Mouse (Mus musculus) stomach, embryonic 15.5 days (tissue): ENCODE measurements around the gene Trim16. TPM values are rescaled to one million over a fixed set of nuclear protein-coding genes. Genes with fewer than 3 reads are reported as not detected.
A peak's percentile ranks its signal among the peaks of the same experiment; 100 is the strongest.

Experiments
- ATAC-seq: fragments of 200-750 bp; cut with Nextera tagmentation; 2 replicates; pipeline ENCODE4 v1.8.0; 2017; ENCODE audit warnings: low read depth, moderate number of reproducible peaks, moderate TSS enrichment; ENCODE audit not compliant: insufficient read depth, low FRiP score
- H3K27ac ChIP-seq: fragments of 300-500 bp; sonication (generic); 2 replicates; pipeline ENCODE4 v1.5.1; 2015; ENCODE audit warnings: mild to moderate bottlenecking, inconsistent platforms
- H3K27me3 ChIP-seq: fragments of 300-500 bp; sonication (generic); replicated peaks from 2 replicates; pipeline ENCODE4 v1.6.1; 2015; ENCODE audit warnings: inconsistent platforms
- H3K36me3 ChIP-seq: fragments of 300-500 bp; sonication (generic); 2 replicates; pipeline ENCODE4 v1.6.1; 2015; ENCODE audit warnings: inconsistent platforms
- H3K4me1 ChIP-seq: fragments of 300-500 bp; sonication (generic); 2 replicates; pipeline ENCODE4 v1.6.1; 2015; ENCODE audit warnings: inconsistent platforms
- H3K4me2 ChIP-seq: fragments of 300-500 bp; sonication (generic); 2 replicates; pipeline ENCODE4 v1.6.1; 2015; ENCODE audit warnings: mild to moderate bottlenecking, inconsistent platforms
- H3K4me3 ChIP-seq: fragments of 300-500 bp; sonication (generic); replicated peaks from 2 replicates; pipeline ENCODE4 v1.5.1; 2015; ENCODE audit warnings: inconsistent platforms
- H3K9ac ChIP-seq: fragments of 300-500 bp; sonication (generic); 2 replicates; pipeline ENCODE4 v1.6.1; 2015; ENCODE audit warnings: inconsistent platforms
- H3K9me3 ChIP-seq: fragments of 300-500 bp; sonication (generic); 2 replicates; pipeline ENCODE4 v1.6.1; 2016; ENCODE audit warnings: inconsistent platforms
- WGBS: fragments of 180-500 bp; shearing (Covaris S2); methylation state at CpG from one replicate; pipeline ENCODE4 v1.1.7; 2015; 5-methylcytosine and 5-hydroxymethylcytosine counted together
- polyA plus RNA-seq: library from polyadenylated mRNA; unstranded; fragments of >200 nt; fragmentation: Nextera tagmentation; extraction: Ambion mirVana; gene quantifications from 2 replicates; pipeline ENCODE4 v1.2.1, GENCODE M21; 2015

Trim16 gene
- polyA plus RNA-seq, 1 experiment from 2014 or later: 15.6 TPM

DNA sequence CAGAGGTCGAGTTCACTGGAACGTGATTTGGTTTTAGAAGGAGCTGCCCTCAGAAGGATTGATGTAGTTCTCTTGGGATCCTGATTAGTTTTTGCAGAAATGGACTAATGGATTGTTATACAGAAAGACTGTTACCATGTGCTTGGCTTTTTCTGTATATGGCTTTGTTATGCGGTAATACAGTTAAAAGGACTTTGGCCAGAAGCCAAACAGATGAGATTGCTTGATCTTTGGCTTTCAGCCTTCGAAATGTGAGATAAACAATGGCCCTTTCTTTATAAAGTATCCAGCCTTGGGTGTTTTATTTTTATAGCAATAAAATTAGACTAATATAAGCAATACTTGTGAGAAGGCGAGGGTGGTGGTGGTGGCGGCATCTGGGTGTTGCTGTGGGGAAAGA is 3.4 kb upstream of the Trim16 start:
- Histone ChIP-seq H3K9me3 (no peaks in the 10 kb centered on the region), H3K27me3 (no peaks in the 10 kb centered on the region), H3K9ac (no peak overlapping the region), H3K36me3 (no peaks in the 10 kb centered on the region), H3K4me2 (no peak overlapping the region), H3K27ac (no peak overlapping the region), H3K4me3 (no peak overlapping the region), H3K4me1 (peaks cover 18% of the 10 kb centered on the region; the same call in 1 of the 2 replicates)
- no peak for ATAC-seq
- WGBS: 30% methylated on average over 6 of the region's 6 CpGs

DNA sequence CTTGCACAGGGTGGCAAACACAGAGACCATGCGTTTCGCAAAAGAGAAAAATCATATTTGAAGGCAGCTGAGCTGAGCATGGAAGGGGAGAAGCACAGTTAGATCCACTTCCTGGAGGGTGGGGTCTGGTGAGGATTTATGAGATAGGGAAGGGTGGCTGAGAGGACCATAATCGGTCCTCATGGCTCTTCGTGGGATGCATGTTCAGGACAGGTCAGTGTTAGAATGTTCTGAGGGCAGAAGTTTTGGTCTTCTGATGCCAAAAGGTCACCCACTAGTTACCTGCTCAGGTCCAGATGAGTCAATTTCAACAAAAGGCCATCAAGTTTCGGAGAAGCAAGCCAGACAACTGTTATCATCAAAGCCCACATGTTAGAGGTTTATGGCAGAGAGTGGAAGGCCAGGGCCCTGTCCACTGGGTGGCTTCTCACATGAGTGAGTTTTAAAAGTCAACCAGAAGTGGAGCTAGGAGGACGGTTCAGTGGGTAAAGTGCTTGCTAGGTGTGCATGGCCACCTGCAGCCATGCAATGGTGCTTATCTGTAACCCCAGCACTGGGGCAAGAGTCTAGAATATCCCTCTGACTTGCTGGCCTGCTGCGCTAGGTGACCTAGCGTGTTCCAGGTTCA is 858 bp upstream of the Trim16 start:
- H3K27ac ChIP-seq: no peak overlapping the region
- H3K27me3 ChIP-seq: no peaks in the 10 kb centered on the region
- ATAC-seq: no peak
- no peaks in the 10 kb centered on the region for H3K9me3 ChIP-seq
- no peak overlapping the region for H3K4me2 ChIP-seq
- no peaks in the 10 kb centered on the region for H3K36me3 ChIP-seq
- no peak overlapping the region for H3K4me3 ChIP-seq
- peaks cover 18% of the 10 kb centered on the region; the same call in 1 of the 2 replicates for H3K4me1 ChIP-seq
- no peak overlapping the region for H3K9ac ChIP-seq
- WGBS: 85% methylated on average over 8 of the region's 8 CpGs

DNA sequence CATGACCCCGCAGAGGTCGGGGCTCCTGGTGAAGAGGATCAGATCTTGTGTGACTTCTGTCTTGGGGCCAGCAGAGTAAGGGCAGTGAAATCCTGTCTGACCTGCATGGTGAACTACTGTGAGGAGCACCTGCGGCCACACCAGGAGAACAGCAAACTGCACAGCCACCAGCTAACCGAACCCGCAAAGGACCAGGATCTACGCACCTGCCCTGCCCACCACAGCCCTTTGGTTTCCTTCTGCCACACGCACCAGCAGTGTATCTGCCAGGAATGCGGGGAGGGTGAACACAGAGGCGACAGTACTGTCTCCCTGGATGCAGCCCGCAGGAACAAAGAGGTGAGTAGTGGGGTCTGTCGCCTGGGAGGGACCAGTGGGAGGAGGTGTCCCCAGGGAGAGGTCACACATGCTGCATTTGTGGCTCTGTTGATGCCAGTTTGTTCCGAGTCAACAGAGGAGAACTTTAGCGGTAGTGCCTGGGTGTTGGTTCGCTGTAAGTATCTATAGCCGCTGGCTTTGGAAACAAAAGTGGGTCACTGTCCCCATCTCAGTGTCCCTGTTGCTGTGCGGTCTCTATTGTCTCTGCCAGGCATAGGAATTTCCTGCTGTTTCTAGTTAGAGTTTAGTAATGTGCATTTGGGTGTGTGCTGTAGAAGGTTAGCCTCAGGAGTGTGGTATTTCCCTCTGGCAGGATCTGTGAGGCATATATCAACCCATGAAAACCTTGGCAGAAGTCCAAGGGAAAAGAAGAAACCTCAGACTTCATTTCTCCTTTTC is 818 bp downstream of the Trim16 start:
- H3K4me1 ChIP-seq: peaks cover 22% of the 10 kb centered on the region; the same call in 1 of the 2 replicates
- H3K27ac ChIP-seq: peak overlapping the region; percentile 90
- 7% methylated on average over 16 of the region's 16 CpGs for WGBS
- H3K9me3 ChIP-seq: no peaks in the 10 kb centered on the region
- peak overlapping the region; percentile 56 for H3K4me3 ChIP-seq
- peak overlapping the region; percentile 80 for H3K4me2 ChIP-seq
- no peaks in the 10 kb centered on the region for H3K27me3 ChIP-seq
- peak; percentile 27; the same call in 1 of the 2 replicates for ATAC-seq
- peak overlapping the region; percentile 44 for H3K9ac ChIP-seq
- H3K36me3 ChIP-seq: no peaks in the 10 kb centered on the region

DNA sequence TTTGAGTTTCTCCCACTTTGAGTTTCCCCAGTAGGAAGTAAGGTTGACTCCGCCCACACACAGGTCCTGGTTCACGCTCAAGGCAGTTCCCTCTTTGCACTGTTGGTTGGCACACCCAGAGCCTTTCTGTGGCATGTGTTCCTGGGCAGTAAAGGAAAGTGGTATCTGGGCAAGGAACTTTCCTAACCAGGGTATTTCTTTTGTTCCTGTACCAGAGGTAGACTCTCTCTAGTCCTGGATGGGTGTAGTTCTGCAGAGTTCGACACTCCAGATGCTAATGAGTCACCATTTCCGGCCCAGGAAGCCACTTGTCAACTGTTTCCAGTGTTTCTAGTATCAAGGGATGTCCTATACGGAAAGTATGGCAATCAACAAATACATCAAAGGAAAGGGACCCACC is 1.9 kb downstream of the Trim16 start:
- Histone ChIP-seq H3K27me3 (no peaks in the 10 kb centered on the region), H3K4me3 (peak overlapping the region; percentile 31), H3K4me2 (peak overlapping the region; percentile 49), H3K9ac (no peak overlapping the region), H3K27ac (peak overlapping the region; percentile 61; the same call in 1 of the 2 replicates), H3K36me3 (no peaks in the 10 kb centered on the region), H3K4me1 (peaks cover 22% of the 10 kb centered on the region; the same call in 1 of the 2 replicates), H3K9me3 (no peaks in the 10 kb centered on the region)
- WGBS: 54% methylated on average over 5 of the region's 5 CpGs
- no peak for ATAC-seq

DNA sequence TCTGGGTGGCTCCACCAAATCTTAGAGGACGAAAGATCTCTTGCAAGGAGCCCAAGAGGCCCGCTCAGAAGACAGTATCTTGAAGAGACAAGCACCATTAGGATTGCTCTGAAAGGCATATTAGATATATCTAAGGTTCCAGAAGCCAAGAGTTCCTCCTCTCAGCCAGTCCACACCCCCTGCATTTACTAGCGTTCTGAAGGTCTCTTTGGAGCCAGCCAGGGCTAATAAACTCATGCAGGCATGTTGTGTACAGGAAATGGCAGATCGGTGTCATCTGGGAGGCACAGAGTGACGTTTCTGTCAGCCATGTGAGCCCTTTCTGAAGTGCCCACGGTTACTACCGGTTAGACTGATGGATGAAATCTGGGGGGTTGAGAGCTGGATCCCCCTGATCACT is 4.2 kb downstream of the Trim16 start:
- Histone ChIP-seq H3K4me1 (peaks cover 22% of the 10 kb centered on the region; the same call in 1 of the 2 replicates), H3K9me3 (no peaks in the 10 kb centered on the region)

DNA sequence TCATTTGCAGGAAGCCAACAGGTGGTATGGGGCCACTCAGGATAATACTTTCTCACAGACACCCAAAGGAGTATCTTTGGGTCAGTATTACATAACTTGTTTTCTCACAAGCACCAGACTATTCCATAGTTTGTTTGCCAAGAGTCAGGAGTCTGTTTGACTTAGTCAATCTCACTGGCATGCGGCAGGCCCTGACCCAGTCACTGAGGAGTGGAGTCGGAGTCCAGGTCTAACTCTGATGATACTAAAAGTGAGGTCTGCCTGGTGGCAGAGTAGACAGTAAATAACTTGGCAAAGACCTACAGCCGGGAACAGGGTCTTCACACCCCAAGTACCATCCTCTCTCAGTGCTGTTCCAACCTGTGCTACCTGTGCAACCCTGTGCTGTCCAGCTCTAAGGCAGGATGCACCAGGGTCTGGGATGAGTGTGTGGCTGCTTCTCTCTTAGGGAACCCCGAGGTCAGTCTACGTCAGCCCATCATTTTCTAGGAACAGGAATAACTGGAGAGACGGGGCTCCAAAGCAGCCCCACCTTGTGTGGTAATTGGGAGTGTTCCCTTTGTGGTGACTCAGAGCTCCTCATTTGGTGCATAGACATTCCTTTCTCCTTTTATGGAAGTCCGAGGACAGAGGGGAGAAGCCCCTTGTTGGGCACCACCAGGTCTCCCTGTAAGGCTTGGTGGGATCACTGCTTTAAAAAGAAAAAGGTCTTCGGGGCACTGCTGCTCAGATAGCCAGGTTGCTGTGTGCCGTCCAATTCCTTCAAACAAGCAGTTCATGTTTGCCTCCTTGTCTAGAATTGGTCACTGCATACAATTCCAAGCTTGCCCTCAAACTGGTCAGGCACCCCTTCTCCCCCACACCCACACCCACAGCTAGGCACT is 5.4 kb downstream of the Trim16 start:
- H3K4me1 ChIP-seq: peaks cover 19% of the 10 kb centered on the region; the same call in 1 of the 2 replicates
- H3K36me3 ChIP-seq: no peaks in the 10 kb centered on the region
- no peak overlapping the region for H3K4me3 ChIP-seq
- H3K9me3 ChIP-seq: no peaks in the 10 kb centered on the region
- H3K27ac ChIP-seq: peak overlapping the region; percentile 71
- no peak overlapping the region for H3K9ac ChIP-seq
- 75% methylated on average over 9 of the region's 9 CpGs for WGBS
- ATAC-seq: no peak
- H3K4me2 ChIP-seq: no peak overlapping the region
- no peaks in the 10 kb centered on the region for H3K27me3 ChIP-seq

More for the DNA sequence above, 4.2 kb downstream of the Trim16 start:
- Histone ChIP-seq H3K9ac (no peak overlapping the region), H3K4me2 (no peak overlapping the region), H3K27me3 (no peaks in the 10 kb centered on the region), H3K27ac (no peak overlapping the region), H3K4me3 (no peak overlapping the region), H3K36me3 (no peaks in the 10 kb centered on the region)
- 54% methylated on average over 7 of the region's 7 CpGs for WGBS
- no peak for ATAC-seq

DNA sequence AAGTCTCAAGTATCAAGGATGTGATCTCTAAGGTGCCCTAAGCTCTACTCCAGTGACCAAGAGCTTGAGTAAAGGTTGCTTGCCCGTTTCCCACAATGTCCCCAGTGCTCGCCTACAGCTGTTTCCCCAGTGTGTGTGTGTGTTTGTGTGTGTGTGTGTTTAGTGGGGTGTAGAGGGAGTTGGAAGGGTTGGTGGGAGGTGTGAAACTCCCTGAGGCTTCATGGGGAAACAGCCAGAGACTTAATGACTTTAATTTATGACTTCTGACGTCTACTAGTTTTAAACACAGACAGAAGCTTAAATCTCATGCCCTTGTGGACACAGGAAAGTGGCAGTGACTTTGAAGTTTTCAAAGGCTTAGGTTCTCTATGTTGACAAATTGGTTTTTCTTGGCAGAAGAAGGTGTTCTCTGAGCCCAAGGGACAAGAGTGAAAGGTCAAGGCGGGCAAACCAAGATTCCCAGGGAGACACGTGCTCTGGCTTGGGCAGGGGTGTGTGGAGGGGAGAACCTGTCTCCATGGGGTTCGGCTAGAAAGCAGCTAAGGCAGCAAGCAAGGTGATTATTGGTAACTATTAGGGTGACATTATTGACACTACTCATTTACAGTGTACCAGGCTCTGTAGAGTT is 6.2 kb downstream of the Trim16 start:
- 54% methylated on average over 6 of the region's 6 CpGs for WGBS
- no peak overlapping the region for H3K9ac ChIP-seq
- peak overlapping the region; percentile 71 for H3K27ac ChIP-seq
- no peaks in the 10 kb centered on the region for H3K27me3 ChIP-seq
- no peak overlapping the region for H3K4me2 ChIP-seq
- ATAC-seq: no peak
- H3K9me3 ChIP-seq: no peaks in the 10 kb centered on the region
- no peak overlapping the region for H3K4me3 ChIP-seq
- H3K36me3 ChIP-seq: no peaks in the 10 kb centered on the region
- H3K4me1 ChIP-seq: peaks cover 12% of the 10 kb centered on the region; the same call in 1 of the 2 replicates

DNA sequence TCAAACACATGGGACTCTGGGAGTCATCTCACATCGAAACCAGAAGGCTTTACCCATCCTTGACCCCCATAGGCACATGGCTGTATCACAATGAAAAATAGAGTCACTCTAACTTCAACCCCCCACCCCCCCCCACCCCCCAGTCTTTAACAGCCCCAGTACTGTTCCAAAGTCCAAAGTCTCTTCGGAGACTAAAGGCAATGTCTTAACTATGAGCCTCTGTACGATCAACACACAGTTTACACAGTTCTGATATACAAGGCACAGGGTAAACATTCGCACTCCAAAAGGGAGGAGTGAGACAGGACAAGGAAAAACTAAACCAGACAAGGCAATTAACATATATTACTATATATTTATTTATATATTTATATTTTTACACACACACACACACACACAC is 7.1 kb downstream of the Trim16 start:
- H3K36me3 ChIP-seq: no peaks in the 10 kb centered on the region
- no peak overlapping the region for H3K9ac ChIP-seq
- no peak overlapping the region for H3K27ac ChIP-seq
- no peaks in the 10 kb centered on the region for H3K9me3 ChIP-seq
- H3K4me2 ChIP-seq: no peak overlapping the region
- ATAC-seq: peak; percentile 58; the same call in 1 of the 2 replicates
- peaks cover 8% of the 10 kb centered on the region; the same call in 1 of the 2 replicates for H3K4me1 ChIP-seq
- WGBS: 75% methylated on average over 4 of the region's 4 CpGs
- H3K4me3 ChIP-seq: no peak overlapping the region
- H3K27me3 ChIP-seq: no peaks in the 10 kb centered on the region

DNA sequence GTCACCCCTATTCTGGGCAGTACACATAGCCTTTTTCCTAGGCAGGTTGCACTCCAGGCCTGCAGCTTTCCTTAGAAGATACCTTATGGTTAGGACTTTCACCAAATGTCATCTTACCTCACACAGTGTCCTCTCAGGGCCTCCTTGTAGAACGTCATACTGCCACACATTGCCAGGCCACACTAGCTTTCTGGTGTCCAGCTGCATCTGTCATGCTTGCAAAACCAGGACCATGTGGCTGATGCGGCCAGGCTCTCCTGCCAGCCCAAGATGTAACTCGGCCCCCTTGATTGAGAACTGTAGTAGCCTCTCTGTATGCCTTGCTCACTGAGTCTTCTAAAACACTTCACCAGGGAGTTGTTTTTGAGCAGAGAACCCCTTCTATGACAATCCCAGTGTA is 7.9 kb downstream of the Trim16 start:
- ATAC-seq: no peak
- WGBS: 77% methylated on average over 3 of the region's 3 CpGs
- Histone ChIP-seq H3K27me3 (no peaks in the 10 kb centered on the region), H3K4me2 (no peak overlapping the region), H3K36me3 (no peaks in the 10 kb centered on the region), H3K9me3 (no peaks in the 10 kb centered on the region), H3K4me3 (no peak overlapping the region), H3K27ac (no peak overlapping the region), H3K4me1 (peaks cover 8% of the 10 kb centered on the region; the same call in 1 of the 2 replicates), H3K9ac (no peak overlapping the region)

DNA sequence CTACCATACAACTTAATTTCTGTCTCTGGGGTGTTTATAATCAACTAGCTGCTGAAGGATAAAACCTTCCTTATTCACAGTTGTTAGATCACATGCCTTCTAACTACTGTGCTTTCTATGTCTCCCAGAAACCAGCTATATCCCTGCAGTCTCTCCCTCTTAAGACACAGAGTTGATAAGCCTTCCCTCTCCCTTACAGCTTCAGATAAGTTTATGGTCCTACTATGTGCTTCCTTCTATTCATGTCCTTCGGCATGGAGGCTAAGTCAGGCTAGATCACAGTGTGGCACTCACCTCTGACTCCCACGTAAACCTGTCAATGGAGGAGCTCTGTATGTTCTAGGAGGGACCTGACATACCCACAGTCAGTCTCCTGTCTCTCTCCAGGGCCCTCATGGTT is 10.4 kb downstream of the Trim16 start:
- 85% methylated on average over 2 of the region's 2 CpGs for WGBS

DNA sequence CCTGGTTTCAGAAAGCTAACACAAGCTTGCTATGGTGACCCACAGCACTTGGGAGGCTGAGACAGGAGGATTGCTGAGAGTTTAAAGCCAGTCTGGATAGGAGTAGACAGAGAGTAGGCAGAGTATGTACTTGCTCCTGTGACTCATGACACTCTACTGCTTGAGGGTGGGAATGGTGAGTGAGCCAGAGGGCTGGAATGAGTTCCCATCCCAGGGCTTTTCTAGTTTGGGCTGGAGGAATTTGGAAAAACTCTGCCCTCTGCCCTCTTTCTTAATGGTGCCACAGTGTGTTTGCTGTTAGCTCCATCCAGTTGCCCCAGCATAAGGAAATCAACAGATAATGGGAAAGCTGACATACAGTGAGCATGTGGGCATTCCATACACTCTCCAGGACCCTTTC is 11.9 kb downstream of the Trim16 start:
- Histone ChIP-seq H3K4me2 (no peak overlapping the region), H3K27ac (no peak overlapping the region), H3K36me3 (no peaks in the 10 kb centered on the region), H3K4me3 (no peak overlapping the region), H3K4me1 (no peaks in the 10 kb centered on the region), H3K9ac (no peak overlapping the region), H3K27me3 (no peaks in the 10 kb centered on the region), H3K9me3 (no peaks in the 10 kb centered on the region)
- no peak for ATAC-seq

More for the DNA sequence above, 10.4 kb downstream of the Trim16 start:
- no peaks in the 10 kb centered on the region for H3K27me3 ChIP-seq
- no peak overlapping the region for H3K4me2 ChIP-seq
- H3K4me1 ChIP-seq: 0 out of 2 replicates have a peak, but pooled peaks cover 5% of the 10 kb centered on the region
- no peaks in the 10 kb centered on the region for H3K9me3 ChIP-seq
- H3K27ac ChIP-seq: no peak overlapping the region
- H3K9ac ChIP-seq: no peak overlapping the region
- no peak for ATAC-seq
- no peaks in the 10 kb centered on the region for H3K36me3 ChIP-seq
- no peak overlapping the region for H3K4me3 ChIP-seq
